Mouse (Mus musculus): ENCODE results near the gene Pik3ap1. TPM values are rescaled to one million over a fixed set of nuclear protein-coding genes. Genes with fewer than 3 reads are reported as not detected.

Gene Pik3ap1
- total and polyA plus RNA-seq, 3 experiments, result 0.12 to 0.40 TPM; not detected in 1

- no peaks in the 10 kb centered on the region for H3K9me3 ChIP-seq (replicated peaks; ENCODE audit: insufficient read depth, low read length)
- H3K4me3 ChIP-seq (ENCODE audit: control insufficient read depth in 1 of 2, insufficient read depth in 1 of 2, low read depth in 2 of 2, low read length in 2 of 2), result no peak overlapping the region
- H3K79me2 ChIP-seq (ENCODE audit: control insufficient read depth, insufficient read depth, low read length, poor library complexity), result no peaks in the 10 kb centered on the region
- TF ChIP-seq CHD1 (IDR thresholded peaks at IDR 0.05; ENCODE audit: low read depth, low read length) (no peak), RAD21 (IDR thresholded peaks at IDR 0.05; ENCODE audit: low read depth, low read length) (no peak), MYC (IDR thresholded peaks at IDR 0.05; ENCODE audit: low read depth, low read length) (no peak), TCF12 (IDR thresholded peaks at IDR 0.05; ENCODE audit: low read depth, low read length) (no peak), MYB (IDR thresholded peaks at IDR 0.05; ENCODE audit: low read depth, low read length) (no peak), UBTF (IDR thresholded peaks at IDR 0.05; ENCODE audit: borderline replicate concordance, insufficient read depth, low read depth, low read length) (no peak), ZC3H11A (IDR thresholded peaks at IDR 0.05; ENCODE audit: low read depth, low read length) (no peak), MEF2A (IDR thresholded peaks at IDR 0.05; ENCODE audit: extremely low read depth, insufficient replicate concordance, low read depth, low read length, poor library complexity, severe bottlenecking) (no peak), POLR2AphosphoS2 (IDR thresholded peaks at IDR 0.05; ENCODE audit: low read length) (no peak), MAX (IDR thresholded peaks at IDR 0.05; ENCODE audit: low read length) (no peak), CTCF (IDR thresholded peaks at IDR 0.05 in 2 of 3, conservative IDR thresholded peaks at IDR 0.05 in 1 of 3; ENCODE audit: control insufficient read depth in 1 of 3, insufficient read depth in 1 of 3, low read depth in 2 of 3, low read length in 3 of 3, poor library complexity in 1 of 3, severe bottlenecking in 1 of 3) (no peak), POLR2A (IDR thresholded peaks at IDR 0.05; ENCODE audit: control insufficient read depth in 1 of 2, insufficient read depth in 1 of 2, low read depth in 1 of 2, low read length in 2 of 2, poor library complexity in 1 of 2) (no peak), RCOR1 (IDR thresholded peaks at IDR 0.05; ENCODE audit: low read depth, low read length) (no peak), ZKSCAN1 (IDR thresholded peaks at IDR 0.05; ENCODE audit: low read depth, low read length) (no peak), ZMIZ1 (IDR thresholded peaks at IDR 0.05; ENCODE audit: low read depth, low read length) (no peak), ZNF384 (IDR thresholded peaks at IDR 0.05; ENCODE audit: low read depth, low read length) (no peak), POLR2AphosphoS5 (IDR thresholded peaks at IDR 0.05; ENCODE audit: borderline replicate concordance, low read depth, low read length) (no peak)
- no peak for DNase-seq (ENCODE audit: low read depth, low spot score)
- no peaks in the 10 kb centered on the region for H3K36me3 ChIP-seq (ENCODE audit: control insufficient read depth in 1 of 2, insufficient read depth in 2 of 2, low read length in 2 of 2)
- H3K27ac ChIP-seq (ENCODE audit: control insufficient read depth, low read depth, low read length), result no peak overlapping the region
- H3K4me1 ChIP-seq (ENCODE audit: control insufficient read depth in 1 of 2, insufficient read depth in 2 of 2, low read length in 2 of 2), result no peaks in the 10 kb centered on the region
- H3K27me3 ChIP-seq (ENCODE audit: control insufficient read depth in 1 of 2, insufficient read depth in 2 of 2, low read length in 2 of 2), result no peaks in the 10 kb centered on the region; a peak in 1 of 4 replicates
- H3K9ac ChIP-seq (ENCODE audit: control insufficient read depth, low read depth, low read length, poor library complexity, severe bottlenecking), result no peak overlapping the region
Observed at GRCm38 (mm10) chr19:41328743-41329142, 56.2 kb downstream of the Pik3ap1 start.

- TF ChIP-seq NRF1 (IDR thresholded peaks at IDR 0.05; ENCODE audit: insufficient read depth, low read depth, low read length, poor library complexity, severe bottlenecking) (no peak), KAT2A (conservative IDR thresholded peaks at IDR 0.05; ENCODE audit: low read depth, low read length) (no peak), ZMIZ1 (IDR thresholded peaks at IDR 0.05; ENCODE audit: low read depth, low read length) (no peak), CTCF (IDR thresholded peaks at IDR 0.05 in 2 of 3, conservative IDR thresholded peaks at IDR 0.05 in 1 of 3; ENCODE audit: control insufficient read depth in 1 of 3, insufficient read depth in 1 of 3, low read depth in 2 of 3, low read length in 3 of 3, poor library complexity in 1 of 3, severe bottlenecking in 1 of 3) (no peak), CHD2 (IDR thresholded peaks at IDR 0.05; ENCODE audit: low read length) (no peak), ETS1 (IDR thresholded peaks at IDR 0.05; ENCODE audit: low read depth, low read length) (no peak), SIN3A (IDR thresholded peaks at IDR 0.05; ENCODE audit: low read length) (no peak), POLR2AphosphoS2 (IDR thresholded peaks at IDR 0.05; ENCODE audit: low read length) (no peak), RCOR1 (IDR thresholded peaks at IDR 0.05; ENCODE audit: low read depth, low read length) (no peak), MAZ (IDR thresholded peaks at IDR 0.05; ENCODE audit: low read depth, low read length) (no peak), ELF1 (IDR thresholded peaks at IDR 0.05; ENCODE audit: low read depth, low read length) (no peak), BHLHE40 (IDR thresholded peaks at IDR 0.05; ENCODE audit: borderline replicate concordance, low read depth, low read length) (no peak), CHD1 (IDR thresholded peaks at IDR 0.05; ENCODE audit: low read depth, low read length) (no peak), MXI1 (IDR thresholded peaks at IDR 0.05; ENCODE audit: low read depth, low read length) (no peak), POLR2A (IDR thresholded peaks at IDR 0.05; ENCODE audit: control insufficient read depth in 1 of 2, insufficient read depth in 1 of 2, low read depth in 1 of 2, low read length in 2 of 2, poor library complexity in 1 of 2) (no peak), POLR2AphosphoS5 (IDR thresholded peaks at IDR 0.05; ENCODE audit: borderline replicate concordance, low read depth, low read length) (no peak), SMC3 (IDR thresholded peaks at IDR 0.05; ENCODE audit: low read depth, low read length) (no peak), GABPA (IDR thresholded peaks at IDR 0.05; ENCODE audit: low read depth, low read length) (no peak), TCF12 (IDR thresholded peaks at IDR 0.05; ENCODE audit: low read depth, low read length) (no peak), USF2 (IDR thresholded peaks at IDR 0.05; ENCODE audit: borderline replicate concordance in 1 of 2, insufficient read depth in 1 of 2, low read depth in 1 of 2, low read length in 2 of 2) (no peak)
- Histone ChIP-seq H3K4me3 (ENCODE audit: control insufficient read depth in 1 of 2, insufficient read depth in 1 of 2, low read depth in 2 of 2, low read length in 2 of 2) (no peak overlapping the region), H3K36me3 (ENCODE audit: control insufficient read depth in 1 of 2, insufficient read depth in 2 of 2, low read length in 2 of 2) (no peaks in the 10 kb centered on the region), H3K9me3 (replicated peaks; ENCODE audit: insufficient read depth, low read length) (no peaks in the 10 kb centered on the region), H3K27ac (ENCODE audit: control insufficient read depth, low read depth, low read length) (no peak overlapping the region), H3K9ac (ENCODE audit: control insufficient read depth, low read depth, low read length, poor library complexity, severe bottlenecking) (no peak overlapping the region), H3K4me1 (ENCODE audit: control insufficient read depth in 1 of 2, insufficient read depth in 2 of 2, low read length in 2 of 2) (no peaks in the 10 kb centered on the region), H3K27me3 (ENCODE audit: control insufficient read depth in 1 of 2, insufficient read depth in 2 of 2, low read length in 2 of 2) (no peaks in the 10 kb centered on the region; a peak in 1 of 4 replicates), H3K79me2 (ENCODE audit: control insufficient read depth, insufficient read depth, low read length, poor library complexity) (no peaks in the 10 kb centered on the region)
- no peak for DNase-seq (ENCODE audit: low read depth, low spot score)
Observed at GRCm38 (mm10) chr19:41323813-41324212, 61.1 kb downstream of the Pik3ap1 start.
